Comparison of ENCODE assay signal across 10 mouse cellular contexts in the genomic region with DNA sequence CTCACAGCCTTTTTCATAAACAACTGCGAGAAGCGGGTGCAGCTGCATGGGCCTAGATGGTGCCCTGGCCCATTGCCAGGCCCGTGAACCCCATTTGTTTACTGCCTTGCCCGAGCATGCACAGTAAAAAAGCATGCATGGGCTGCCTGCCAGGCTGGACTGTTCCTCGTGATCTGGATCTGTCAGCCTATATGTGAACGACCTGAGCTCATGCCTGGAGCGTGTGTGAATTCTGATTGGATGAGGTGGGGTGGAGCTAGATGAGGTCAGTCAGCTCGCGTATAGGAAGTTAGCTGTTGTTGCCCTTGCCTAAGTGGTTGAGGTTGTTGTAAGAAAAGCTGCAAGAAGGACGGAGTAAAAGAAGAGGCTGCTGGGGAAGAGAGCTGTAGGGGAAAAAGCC.
DNase-seq lines count a peak whose midpoint lies in the region; ATAC-seq lines count a peak whose summit lies in the region.
"Had no signal": no experiment of that assay in that cellular context is flagged by ENCODE, and none has a peak within 500 bp of the region (broad histone marks: within the 10 kb centered on the region; RNA-seq: fewer than 3 reads in every experiment).

No protein-coding gene starts in this region.

- WGBS in heart, embryonic 14.5 days, result 57% methylated on average over 10 of the region's 10 CpGs
- WGBS in heart, embryonic 10.5 days, result 79% methylated on average over 10 of the region's 10 CpGs
- 33% methylated on average over 10 of the region's 10 CpGs for WGBS in stomach, embryonic 15.5 days

- H3K4me3 ChIP-seq in heart, embryonic 14.5 days (ENCODE audit: control insufficient read depth in 1 of 2, insufficient read depth in 1 of 2, low read depth in 1 of 2, low read length in 2 of 2), result no peak overlapping the region
- H3K4me3 ChIP-seq in heart, embryonic 10.5 days, result no peak overlapping the region
- no peak overlapping the region for H3K4me3 ChIP-seq in stomach, embryonic 15.5 days (replicated peaks)
- H3K4me3 ChIP-seq: erythroblast, embryonic 14.5 days had no signal

- H3K27me3 ChIP-seq in heart, embryonic 14.5 days (ENCODE audit: control insufficient read depth, insufficient read depth, low read length), result no peaks in the 10 kb centered on the region
- H3K27me3 ChIP-seq in heart, embryonic 10.5 days (ENCODE audit: insufficient read depth, poor library complexity, severe bottlenecking), result no peaks in the 10 kb centered on the region
- no peaks in the 10 kb centered on the region for H3K27me3 ChIP-seq in stomach, embryonic 15.5 days (replicated peaks)

- DNase-seq in heart, embryonic 10.5 days (ENCODE audit: low spot score), result no peak
- DNase-seq in right cerebral cortex, adult 18-20 months, result peak; percentile 1
- DNase-seq in right cerebral cortex, postnatal 25 days, result no peak
- DNase-seq in kidney, postnatal 25 days, result peak; percentile 32 to 60
- no peak for DNase-seq in embryo, embryonic 10 days (ENCODE audit: low spot score)
- no peak for DNase-seq in testis, postnatal 14 days (ENCODE audit: low spot score)

- ATAC-seq in heart, embryonic 14.5 days (ENCODE audit: insufficient number of reproducible peaks, insufficient read depth, low FRiP score, low read depth), result no peak
- no peak for ATAC-seq in stomach, embryonic 15.5 days (ENCODE audit: insufficient read depth, low FRiP score, low read depth)

- H3K4me2 ChIP-seq in heart, embryonic 14.5 days (ENCODE audit: low read length), result peak overlapping the region; percentile 13; the same call in 1 of the 2 replicates
- 0 out of 2 replicates have a peak overlapping the region, but pooled peaks have one; percentile 25 for H3K4me2 ChIP-seq in stomach, embryonic 15.5 days

- H3K4me1 ChIP-seq in heart, embryonic 14.5 days (ENCODE audit: control insufficient read depth in 2 of 2, insufficient read depth in 2 of 2, low read length in 2 of 2), result peaks cover 6 to 7% of the 10 kb centered on the region in 2 experiments; a peak in 3 of 4 replicates
- no peaks in the 10 kb centered on the region for H3K4me1 ChIP-seq in heart, embryonic 10.5 days
- H3K4me1 ChIP-seq in stomach, embryonic 15.5 days, result no peaks in the 10 kb centered on the region

- peak overlapping the region; percentile 53 to 61; a peak in 3 of 4 replicates for H3K27ac ChIP-seq in heart, embryonic 14.5 days (replicated peaks in 1 of 2; ENCODE audit: control insufficient read depth in 1 of 2, insufficient read depth in 1 of 2, low read depth in 2 of 2, low read length in 2 of 2)
- H3K27ac ChIP-seq in heart, embryonic 10.5 days, result no peak overlapping the region
- no peak overlapping the region for H3K27ac ChIP-seq in stomach, embryonic 15.5 days

- no peaks in the 10 kb centered on the region for H3K9me3 ChIP-seq in heart, embryonic 14.5 days (ENCODE audit: control insufficient read depth, low read length)
- H3K9me3 ChIP-seq in heart, embryonic 10.5 days, result no peaks in the 10 kb centered on the region
- no peaks in the 10 kb centered on the region for H3K9me3 ChIP-seq in stomach, embryonic 15.5 days
- H3K9me3 ChIP-seq: G1E had no signal

- no peak overlapping the region for H3K9ac ChIP-seq in heart, embryonic 14.5 days (ENCODE audit: low read length)
- H3K9ac ChIP-seq in stomach, embryonic 15.5 days, result no peak overlapping the region

- no peaks in the 10 kb centered on the region for H3K36me3 ChIP-seq in heart, embryonic 14.5 days (ENCODE audit: control insufficient read depth, insufficient read depth, low read length)
- H3K36me3 ChIP-seq in heart, embryonic 10.5 days, result no peaks in the 10 kb centered on the region
- H3K36me3 ChIP-seq in stomach, embryonic 15.5 days, result no peaks in the 10 kb centered on the region
- H3K36me3 ChIP-seq: G1E had no signal

Comparison
In these comparisons a context has a peak if more than half of its experiments do, and no peak if none do; other contexts are left out.
1. H3K27ac ChIP-seq: peak in heart, embryonic 14.5 days (2 of 2); none in heart, embryonic 10.5 days (single experiment) and stomach, embryonic 15.5 days (single experiment).
2. DNase-seq: peak in right cerebral cortex, adult 18-20 months (single experiment) and kidney, postnatal 25 days (2 of 2); none in heart, embryonic 10.5 days (single experiment), right cerebral cortex, postnatal 25 days (single experiment), embryo, embryonic 10 days (single experiment) and testis, postnatal 14 days (single experiment).